Mouse (Mus musculus): Measurements from ENCODE around the gene Psma5. TPM values are rescaled to one million over a fixed set of nuclear protein-coding genes. Genes with fewer than 3 reads are reported as not detected.

Psma5 gene
- polyA plus RNA-seq, 1 experiment from 2014 or later = 271 TPM

GRCm38 (mm10) chr3:108321671-108322070 lies 64.9 kb downstream of the Psma5 start:
- Histone ChIP-seq H3K4me1 (replicated peaks) (no peaks in the 10 kb centered on the region), H3K27me3 (replicated peaks) (no peaks in the 10 kb centered on the region), H3K4me2 (replicated peaks) (no peak overlapping the region), H3K36me3 (no peaks in the 10 kb centered on the region), H3K9me3 (no peaks in the 10 kb centered on the region), H3K27ac (no peak overlapping the region), H3K9ac (no peak overlapping the region), H3K4me3 (replicated peaks) (no peak overlapping the region)
- ATAC-seq = no peak
- WGBS = 81% methylated on average over 4 of the region's 4 CpGs

GRCm38 (mm10) chr3:108322136-108322535 lies 65.4 kb downstream of the Psma5 start:
- Histone ChIP-seq H3K9ac (no peak overlapping the region), H3K4me2 (replicated peaks) (no peak overlapping the region), H3K4me1 (replicated peaks) (no peaks in the 10 kb centered on the region), H3K27me3 (replicated peaks) (no peaks in the 10 kb centered on the region), H3K9me3 (no peaks in the 10 kb centered on the region), H3K4me3 (replicated peaks) (no peak overlapping the region), H3K27ac (no peak overlapping the region), H3K36me3 (no peaks in the 10 kb centered on the region)
- 85% methylated on average over 4 of the region's 4 CpGs for WGBS
- ATAC-seq = no peak

- Histone ChIP-seq H3K36me3 (no peaks in the 10 kb centered on the region), H3K4me1 (replicated peaks) (no peaks in the 10 kb centered on the region), H3K4me3 (replicated peaks) (no peak overlapping the region), H3K4me2 (replicated peaks) (no peak overlapping the region), H3K9me3 (no peaks in the 10 kb centered on the region), H3K27me3 (replicated peaks) (no peaks in the 10 kb centered on the region), H3K9ac (no peak overlapping the region), H3K27ac (no peak overlapping the region)
- 90% methylated on average over 3 of the region's 3 CpGs for WGBS
- ATAC-seq = no peak
Measured at GRCm38 (mm10) chr3:108322962-108323361, 66.2 kb downstream of the Psma5 start.

GRCm38 (mm10) chr3:108324837-108325236 lies 68.1 kb downstream of the Psma5 start:
- no peak overlapping the region for H3K9ac ChIP-seq

GRCm38 (mm10) chr3:108325521-108325920 lies 68.8 kb downstream of the Psma5 start:
- WGBS = 81% methylated on average over 9 of the region's 9 CpGs
- H3K4me2 ChIP-seq (replicated peaks) = no peak overlapping the region
- H3K36me3 ChIP-seq = no peaks in the 10 kb centered on the region
- H3K4me1 ChIP-seq (replicated peaks) = peaks cover 5% of the 10 kb centered on the region; the same call in 1 of the 2 replicates
- H3K9ac ChIP-seq = no peak overlapping the region
- no peak for ATAC-seq
- H3K9me3 ChIP-seq = no peaks in the 10 kb centered on the region
- H3K27me3 ChIP-seq (replicated peaks) = no peaks in the 10 kb centered on the region
- H3K4me3 ChIP-seq (replicated peaks) = no peak overlapping the region
- no peak overlapping the region for H3K27ac ChIP-seq

More at GRCm38 (mm10) chr3:108324837-108325236, 68.1 kb downstream of the Psma5 start:
- H3K4me3 ChIP-seq (replicated peaks) = no peak overlapping the region
- WGBS = 87% methylated on average over 4 of the region's 4 CpGs
- peaks cover 5% of the 10 kb centered on the region; the same call in 1 of the 2 replicates for H3K4me1 ChIP-seq (replicated peaks)
- no peaks in the 10 kb centered on the region for H3K27me3 ChIP-seq (replicated peaks)
- H3K9me3 ChIP-seq = no peaks in the 10 kb centered on the region
- no peak for ATAC-seq
- no peak overlapping the region for H3K4me2 ChIP-seq (replicated peaks)
- H3K36me3 ChIP-seq = no peaks in the 10 kb centered on the region
- no peak overlapping the region for H3K27ac ChIP-seq

- WGBS = 89% methylated on average over 8 of the region's 8 CpGs
- H3K9ac ChIP-seq = no peak overlapping the region
- no peak overlapping the region for H3K27ac ChIP-seq
- ATAC-seq = no peak
- no peaks in the 10 kb centered on the region for H3K27me3 ChIP-seq (replicated peaks)
- H3K4me3 ChIP-seq (replicated peaks) = no peak overlapping the region
- H3K4me2 ChIP-seq (replicated peaks) = no peak overlapping the region
- no peaks in the 10 kb centered on the region for H3K36me3 ChIP-seq
- no peaks in the 10 kb centered on the region for H3K9me3 ChIP-seq
- peaks cover 5% of the 10 kb centered on the region; the same call in 1 of the 2 replicates for H3K4me1 ChIP-seq (replicated peaks)
Measured at GRCm38 (mm10) chr3:108327275-108327674, 70.5 kb downstream of the Psma5 start.

- Histone ChIP-seq H3K27me3 (replicated peaks) (no peaks in the 10 kb centered on the region), H3K4me3 (replicated peaks) (no peak overlapping the region), H3K27ac (0 out of 2 replicates have a peak overlapping the region, but pooled peaks have one; percentile 52), H3K4me2 (replicated peaks) (peak overlapping the region; percentile 4; the same call in 1 of the 2 replicates), H3K9ac (no peak overlapping the region), H3K36me3 (0 out of 2 replicates have a peak, but pooled peaks cover 4% of the 10 kb centered on the region), H3K4me1 (replicated peaks) (peaks cover 5% of the 10 kb centered on the region; the same call in 1 of the 2 replicates), H3K9me3 (no peaks in the 10 kb centered on the region)
- 58% methylated on average over 3 of the region's 3 CpGs for WGBS
- ATAC-seq = no peak; the same call in 1 of the 2 replicates
Measured at GRCm38 (mm10) chr3:108327916-108328315, 71.2 kb downstream of the Psma5 start.

- Histone ChIP-seq H3K27me3 (replicated peaks) (no peaks in the 10 kb centered on the region), H3K4me2 (replicated peaks) (peak overlapping the region; percentile 4; the same call in 1 of the 2 replicates), H3K9ac (no peak overlapping the region), H3K9me3 (no peaks in the 10 kb centered on the region), H3K4me1 (replicated peaks) (peaks cover 5% of the 10 kb centered on the region; the same call in 1 of the 2 replicates), H3K4me3 (replicated peaks) (no peak overlapping the region), H3K27ac (peak overlapping the region; percentile 52; the same call in 1 of the 2 replicates), H3K36me3 (0 out of 2 replicates have a peak, but pooled peaks cover 4% of the 10 kb centered on the region)
- peak; percentile 56 for ATAC-seq
- WGBS = 55% methylated on average over 9 of the region's 9 CpGs
Measured at GRCm38 (mm10) chr3:108328441-108328841, 71.7 kb downstream of the Psma5 start.

Other genes starting within 250 kb of the Psma5 start
- gene Gstm1, start 239.0 kb upstream of the Psma5 start, polyA plus RNA-seq (2015; fragmentation: Nextera tagmentation; extraction: Ambion mirVana) = 335 and 425 TPM in 2 replicates
- 33.0 and 33.9 TPM in 2 replicates for gene Gstm4, start 212.0 kb upstream of the Psma5 start, polyA plus RNA-seq (2015; fragmentation: Nextera tagmentation; extraction: Ambion mirVana)
- 49.9 and 53.6 TPM in 2 replicates for gene Ampd2, start 170.3 kb upstream of the Psma5 start, polyA plus RNA-seq (2015; fragmentation: Nextera tagmentation; extraction: Ambion mirVana)
- 1.9 and 2.8 TPM in 2 replicates for gene Gnat2, start 164.1 kb upstream of the Psma5 start, polyA plus RNA-seq (2015; fragmentation: Nextera tagmentation; extraction: Ambion mirVana)
- gene Gnai3, start 110.8 kb upstream of the Psma5 start, polyA plus RNA-seq (2015; fragmentation: Nextera tagmentation; extraction: Ambion mirVana) = 165 and 183 TPM in 2 replicates
- 0.15 and 0.21 TPM in 2 replicates for gene Gpr61, start 102.0 kb upstream of the Psma5 start, polyA plus RNA-seq (2015; fragmentation: Nextera tagmentation; extraction: Ambion mirVana)
- 3.9 and 4.4 TPM in 2 replicates for gene Amigo1, start 70.6 kb upstream of the Psma5 start, polyA plus RNA-seq (2015; fragmentation: Nextera tagmentation; extraction: Ambion mirVana)
- gene Cyb561d1, start 55.7 kb upstream of the Psma5 start, polyA plus RNA-seq (2015; fragmentation: Nextera tagmentation; extraction: Ambion mirVana) = 3.6 and 3.8 TPM in 2 replicates
- 10.9 and 11.3 TPM in 2 replicates for gene Atxn7l2, start 46.0 kb upstream of the Psma5 start, polyA plus RNA-seq (2015; fragmentation: Nextera tagmentation; extraction: Ambion mirVana)
- gene Sypl2, start 30.3 kb upstream of the Psma5 start, polyA plus RNA-seq (2015; fragmentation: Nextera tagmentation; extraction: Ambion mirVana) = 0.21 and 0.27 TPM in 2 replicates
- 9.4 and 10.4 TPM in 2 replicates for gene Sort1, start 27.2 kb downstream of the Psma5 start, polyA plus RNA-seq (2015; fragmentation: Nextera tagmentation; extraction: Ambion mirVana)
- not detected in 2 replicates for gene Mybphl, start 108.0 kb downstream of the Psma5 start, polyA plus RNA-seq (2015; fragmentation: Nextera tagmentation; extraction: Ambion mirVana)
- 28.8 and 30.3 TPM in 2 replicates for gene Psrc1, start 126.9 kb downstream of the Psma5 start, polyA plus RNA-seq (2015; fragmentation: Nextera tagmentation; extraction: Ambion mirVana)
- 3.2 and 6.1 TPM in 2 replicates for gene Celsr2, start 158.6 kb downstream of the Psma5 start, polyA plus RNA-seq (2015; fragmentation: Nextera tagmentation; extraction: Ambion mirVana)
- 145 and 150 TPM in 2 replicates for gene Sars, start 188.3 kb downstream of the Psma5 start, polyA plus RNA-seq (2015; fragmentation: Nextera tagmentation; extraction: Ambion mirVana)